Mouse (Mus musculus) kidney, embryonic 14.5 days (tissue): ENCODE results near the gene Adi1. TPM values are rescaled to one million over a fixed set of nuclear protein-coding genes. Genes with fewer than 3 reads are reported as not detected.
A peak's percentile ranks its signal among the peaks of the same experiment; 100 is the strongest.

Experiments
- ATAC-seq: fragments of 200-750 bp; cut with Nextera tagmentation; 2 replicates; pipeline ENCODE4 v1.8.0; 2017; ENCODE audit warnings: moderate number of reproducible peaks, mild to moderate bottlenecking, moderate TSS enrichment, moderate library complexity; ENCODE audit not compliant: low FRiP score, low TSS enrichment
- H3K27ac ChIP-seq: fragments of 300-500 bp; sonication (generic); 2 replicates; pipeline ENCODE4 v1.5.1; 2014; ENCODE audit warnings: low read depth, mild to moderate bottlenecking, low read length, moderate library complexity, mixed read lengths
- H3K27me3 ChIP-seq: fragments of 300-500 bp; sonication (generic); 2 replicates; pipeline ENCODE4 v1.6.1; 2014; ENCODE audit warnings: mild to moderate bottlenecking, low read length; ENCODE audit not compliant: control insufficient read depth, insufficient read depth
- H3K36me3 ChIP-seq: fragments of 300-500 bp; sonication (generic); 2 replicates; pipeline ENCODE4 v1.6.1; 2014; ENCODE audit warnings: low read length, mixed read lengths; ENCODE audit not compliant: control insufficient read depth, insufficient read depth
- H3K4me1 ChIP-seq: fragments of 300-500 bp; sonication (generic); 2 replicates; pipeline ENCODE4 v1.6.1; 2014; ENCODE audit warnings: low read length, mixed read lengths; ENCODE audit not compliant: control insufficient read depth, insufficient read depth
- H3K4me2 ChIP-seq: fragments of 300-500 bp; sonication (generic); replicated peaks from 2 replicates; pipeline ENCODE4 v1.6.1; 2014; ENCODE audit warnings: low read depth, mild to moderate bottlenecking, low read length
- H3K4me3 ChIP-seq: fragments of 300-500 bp; sonication (generic); 2 replicates; pipeline ENCODE4 v1.5.1; 2014; ENCODE audit warnings: mild to moderate bottlenecking, low read length
- H3K9ac ChIP-seq: fragments of 300-500 bp; sonication (generic); 2 replicates; pipeline ENCODE4 v1.6.1; 2014; ENCODE audit warnings: low read depth, mild to moderate bottlenecking, low read length, moderate library complexity
- H3K9me3 ChIP-seq: fragments of 300-500 bp; sonication (generic); 2 replicates; pipeline ENCODE4 v1.6.1; 2016; ENCODE audit warnings: low read length; ENCODE audit not compliant: control insufficient read depth
- WGBS: fragments of 180-500 bp; shearing (Covaris S2); extraction: QIAGEN DNeasy Blood & Tissue Kit; methylation state at CpG from one replicate; pipeline ENCODE4 v1.1.7; 2014; 5-methylcytosine and 5-hydroxymethylcytosine counted together
- polyA plus RNA-seq: library from polyadenylated mRNA; unstranded; fragments of >200 nt; fragmentation: Nextera tagmentation; extraction: Ambion mirVana; gene quantifications from 2 replicates; pipeline ENCODE4 v1.2.1, GENCODE M21; 2014

The Adi1 gene
- 87.4 and 89.1 TPM in 2 replicates for polyA plus RNA-seq

GRCm38 (mm10) chr12:28675121-28675924 lies at the start of gene Adi1:
TSS of gene Adi1 (plus strand) at chr12:28675231.
- Histone ChIP-seq H3K27me3 (no peaks in the 10 kb centered on the region), H3K4me1 (peaks cover 10% of the 10 kb centered on the region), H3K9me3 (no peaks in the 10 kb centered on the region), H3K36me3 (peaks cover 4% of the 10 kb centered on the region; the same call in 1 of the 2 replicates), H3K9ac (peak within 1 kb of the TSS; percentile 68), H3K4me3 (peak within 1 kb of the TSS; percentile 58), H3K4me2 (peak within 1 kb of the TSS; percentile 67), H3K27ac (peak within 1 kb of the TSS; percentile 90)
- WGBS = 3% methylated on average over 53 of the region's 53 CpGs
- ATAC-seq = peak; percentile 95

GRCm38 (mm10) chr12:28625407-28625806 lies 49.6 kb upstream of the Adi1 start:
- Histone ChIP-seq H3K4me2 (no peak overlapping the region), H3K27ac (no peak overlapping the region), H3K9me3 (no peaks in the 10 kb centered on the region), H3K9ac (no peak overlapping the region), H3K27me3 (no peaks in the 10 kb centered on the region), H3K4me3 (no peak overlapping the region), H3K4me1 (peaks cover 7% of the 10 kb centered on the region; the same call in 1 of the 2 replicates), H3K36me3 (peaks cover 22% of the 10 kb centered on the region)
- no peak for ATAC-seq
- 76% methylated on average over 7 of the region's 7 CpGs for WGBS

- Histone ChIP-seq H3K9me3 (no peaks in the 10 kb centered on the region), H3K27ac (no peak overlapping the region), H3K27me3 (no peaks in the 10 kb centered on the region), H3K36me3 (peaks cover 39% of the 10 kb centered on the region), H3K4me2 (no peak overlapping the region), H3K4me3 (no peak overlapping the region), H3K4me1 (peaks cover 2% of the 10 kb centered on the region; the same call in 1 of the 2 replicates), H3K9ac (no peak overlapping the region)
- no peak for ATAC-seq
- 52% methylated on average over 4 of the region's 4 CpGs for WGBS
These were observed 47.9 kb upstream of the Adi1 start for GRCm38 (mm10) chr12:28627092-28627491.

DNA sequence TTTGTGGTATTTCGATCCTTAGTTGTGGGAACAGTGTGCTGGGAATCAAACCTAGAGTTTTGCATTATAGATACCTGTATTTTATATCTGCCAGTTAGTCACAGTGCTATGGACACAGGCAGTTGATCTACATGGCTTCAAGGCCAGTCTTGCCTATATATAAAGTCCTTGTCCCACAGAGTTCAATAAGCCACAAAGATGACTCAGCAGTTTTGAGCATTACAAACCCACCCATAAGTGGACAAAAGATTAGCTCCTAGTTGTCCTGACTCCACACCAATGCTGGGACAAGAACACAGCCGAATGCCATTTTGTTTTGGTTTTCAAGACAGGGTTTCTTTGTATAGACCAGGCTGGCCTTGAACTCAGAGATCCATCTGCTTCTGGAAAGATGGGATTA lies 46.6 kb upstream of the Adi1 start:
- no peak overlapping the region for H3K27ac ChIP-seq
- H3K4me3 ChIP-seq = no peak overlapping the region
- WGBS = 94% methylated on average over 2 of the region's 2 CpGs
- ATAC-seq = no peak
- H3K9ac ChIP-seq = no peak overlapping the region
- no peak overlapping the region for H3K4me2 ChIP-seq
- 0 out of 2 replicates have a peak, but pooled peaks cover 5% of the 10 kb centered on the region for H3K4me1 ChIP-seq
- no peaks in the 10 kb centered on the region for H3K27me3 ChIP-seq
- no peaks in the 10 kb centered on the region for H3K9me3 ChIP-seq
- H3K36me3 ChIP-seq = peaks cover 53% of the 10 kb centered on the region

DNA sequence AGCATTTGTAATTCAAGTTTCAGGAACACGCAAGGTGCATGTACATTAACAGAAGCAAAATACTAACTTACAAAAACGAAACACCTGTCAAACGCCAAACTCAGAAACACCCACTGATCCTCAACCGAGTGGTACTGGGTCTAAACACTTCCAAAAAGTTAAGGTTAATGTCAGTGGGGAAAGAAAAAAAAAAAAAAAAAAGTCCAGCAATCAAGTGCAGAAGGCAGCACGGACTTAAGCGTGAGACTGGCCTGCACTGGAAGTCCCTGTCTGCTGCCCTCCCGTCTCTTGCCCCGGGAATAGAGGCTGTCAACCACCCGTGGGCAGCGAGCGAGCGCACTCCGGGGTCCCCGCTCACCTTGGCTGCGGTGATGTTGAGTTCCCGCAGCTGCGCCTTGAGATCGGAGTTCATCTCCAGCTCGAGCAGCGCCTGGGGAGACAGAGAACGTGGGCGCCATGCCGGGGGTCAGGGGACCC lies 39.9 kb upstream of the Adi1 start:
- H3K36me3 ChIP-seq = peaks cover 45% of the 10 kb centered on the region
- peak overlapping the region; percentile 80 for H3K4me2 ChIP-seq
- H3K4me3 ChIP-seq = peak overlapping the region; percentile 87
- under 1% methylated on average over 23 of the region's 23 CpGs for WGBS
- peak overlapping the region; percentile 99 for H3K9ac ChIP-seq
- H3K4me1 ChIP-seq = peaks cover 16% of the 10 kb centered on the region; the same call in 1 of the 2 replicates
- peak overlapping the region; percentile 76 for H3K27ac ChIP-seq
- no peaks in the 10 kb centered on the region for H3K27me3 ChIP-seq
- no peaks in the 10 kb centered on the region for H3K9me3 ChIP-seq
- peak; percentile 5; the same call in 1 of the 2 replicates for ATAC-seq

DNA sequence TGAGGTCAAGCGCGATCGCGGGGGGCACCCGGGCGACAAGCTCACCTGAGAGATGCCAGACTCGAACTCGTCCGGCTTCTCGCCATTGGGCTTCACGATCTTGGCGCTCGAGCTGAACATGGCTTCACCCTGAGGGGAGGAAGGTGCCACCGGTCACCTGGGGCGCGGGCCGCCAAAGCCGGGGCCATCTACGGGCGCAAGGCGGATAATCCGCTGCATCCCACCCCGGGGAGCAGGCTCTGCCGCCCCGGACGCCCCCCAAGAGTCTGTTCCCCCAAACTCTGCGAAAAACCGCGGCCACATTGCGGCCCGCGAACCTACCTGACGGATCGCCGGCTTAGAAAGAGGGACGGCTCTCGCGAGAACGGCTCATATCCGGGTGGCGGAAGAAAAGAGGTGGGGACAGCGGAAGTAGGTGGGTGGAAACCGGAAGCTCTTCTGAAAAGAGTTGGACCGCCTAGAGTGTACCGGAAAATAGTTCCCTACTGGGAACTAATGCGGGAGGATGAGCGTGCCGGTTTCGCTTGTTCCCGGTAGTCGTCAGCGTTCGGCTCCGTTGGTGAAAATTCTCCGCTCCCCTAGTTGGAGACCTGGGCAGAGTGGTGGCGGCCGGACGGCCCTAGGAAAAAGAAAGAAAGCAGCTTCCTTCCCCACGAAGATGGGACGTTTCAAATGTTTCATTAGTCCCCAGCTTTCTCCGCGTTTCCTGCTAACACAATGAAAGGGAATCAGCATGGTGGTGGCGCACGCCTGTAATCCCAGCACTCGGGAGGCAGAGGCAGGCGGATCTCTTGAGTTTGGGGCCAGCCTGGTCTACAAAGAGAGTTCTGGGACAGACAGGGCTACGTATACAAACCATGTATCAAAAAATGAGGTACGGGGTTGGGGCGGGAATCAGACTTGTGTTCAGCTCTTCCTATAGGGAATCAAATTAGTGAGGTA lies 39.2 kb upstream of the Adi1 start, which contains the start of gene Rps7:
Gene Rps7, minus strand, starts transcription at position 419 of the 942 bp plus-strand sequence.
- peak within 1 kb of the TSS; percentile 76 for H3K27ac ChIP-seq
- peaks cover 38% of the 10 kb centered on the region for H3K36me3 ChIP-seq
- 4% methylated on average over 69 of the region's 69 CpGs for WGBS

DNA sequence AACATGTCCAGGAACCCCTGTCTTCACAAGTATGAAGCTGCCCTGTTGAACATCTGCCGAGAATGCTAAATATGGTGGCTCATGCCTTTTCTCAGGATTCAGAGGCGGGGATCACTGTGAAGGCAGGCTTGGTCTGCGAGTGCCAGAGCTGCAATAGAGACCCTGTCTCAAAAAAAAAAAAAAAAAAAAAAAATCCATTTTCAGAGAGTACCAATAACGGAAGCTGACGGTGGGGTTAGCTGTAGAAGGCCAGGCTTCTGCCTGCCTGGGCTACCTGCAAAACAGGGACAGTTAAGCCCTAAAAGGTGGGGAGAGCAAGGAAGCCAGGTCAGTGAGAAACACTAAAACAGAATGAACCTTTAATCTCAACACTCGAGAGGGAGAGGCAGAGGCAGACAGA lies 38.5 kb upstream of the Adi1 start:
- Histone ChIP-seq H3K27me3 (no peaks in the 10 kb centered on the region), H3K4me1 (peaks cover 16% of the 10 kb centered on the region; the same call in 1 of the 2 replicates), H3K27ac (no peak overlapping the region), H3K9me3 (no peaks in the 10 kb centered on the region), H3K4me2 (peak overlapping the region; percentile 52), H3K9ac (no peak overlapping the region), H3K4me3 (peak overlapping the region; percentile 87), H3K36me3 (peaks cover 31% of the 10 kb centered on the region)
- WGBS = 90% methylated on average over 6 of the region's 6 CpGs
- no peak for ATAC-seq

More for the DNA sequence above, 39.2 kb upstream of the Adi1 start, which contains the start of gene Rps7:
- Histone ChIP-seq H3K4me2 (peak within 1 kb of the TSS; percentile 80), H3K27me3 (no peaks in the 10 kb centered on the region), H3K9me3 (no peaks in the 10 kb centered on the region), H3K9ac (peak within 1 kb of the TSS; percentile 99), H3K4me3 (peak within 1 kb of the TSS; percentile 87), H3K4me1 (peaks cover 16% of the 10 kb centered on the region; the same call in 1 of the 2 replicates)
- ATAC-seq = peak; percentile 97

DNA sequence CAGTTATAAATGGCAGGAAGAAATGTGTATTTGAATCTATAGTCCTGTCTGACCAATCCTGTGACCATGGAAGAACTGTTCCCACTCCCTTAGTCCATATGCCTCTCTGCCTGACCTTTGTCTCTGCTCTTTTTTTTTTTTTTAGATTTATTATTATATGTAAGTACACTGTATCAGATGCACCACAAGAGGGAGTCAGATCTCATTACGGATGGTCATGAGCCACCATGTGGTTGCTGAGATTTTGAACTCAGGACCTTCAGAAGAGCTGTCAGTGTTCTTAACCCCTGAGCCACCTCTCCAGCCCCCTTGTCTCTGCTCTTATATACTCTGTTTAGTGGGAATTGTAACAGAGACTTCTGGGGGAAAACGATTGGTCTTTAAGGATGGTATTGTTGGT lies 36.3 kb upstream of the Adi1 start:
- Histone ChIP-seq H3K36me3 (peaks cover 9% of the 10 kb centered on the region), H3K9ac (no peak overlapping the region), H3K4me1 (peaks cover 8% of the 10 kb centered on the region; the same call in 1 of the 2 replicates), H3K27ac (no peak overlapping the region), H3K4me3 (no peak overlapping the region), H3K27me3 (no peaks in the 10 kb centered on the region), H3K4me2 (no peak overlapping the region), H3K9me3 (no peaks in the 10 kb centered on the region)
- no peak for ATAC-seq
- WGBS = 81% methylated on average over 2 of the region's 2 CpGs
